Mouse (Mus musculus) lung, postnatal 14 days (tissue): ENCODE results near the gene Swap70.
A peak's percentile ranks its signal among the peaks of the same experiment; 100 is the strongest.

Experiments
- DNase-seq: peaks from one replicate; pipeline ENCODE4 v3.0.0; 2021

Swap70 gene

DNA sequence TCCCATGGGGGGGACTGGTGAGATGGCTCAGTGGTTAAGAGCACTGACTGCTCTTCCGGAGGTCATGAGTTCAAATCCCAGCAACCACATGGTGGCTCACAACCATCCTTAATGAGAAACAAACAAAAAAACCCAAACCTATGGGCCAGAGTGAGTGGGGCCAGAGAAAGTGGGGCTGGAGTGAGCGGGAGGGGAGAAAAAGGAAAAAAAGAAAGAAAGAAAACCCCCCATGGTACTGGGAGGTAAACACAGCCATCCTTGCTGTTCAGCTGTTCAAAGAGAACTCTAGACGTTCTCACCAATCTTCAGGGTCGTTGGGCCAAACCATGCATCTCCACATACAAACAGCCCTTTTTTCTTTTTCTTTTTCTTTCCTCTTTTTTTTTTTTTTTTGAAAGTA, 18.1 kb downstream of the Swap70 start:
- no peak for DNase-seq

DNA sequence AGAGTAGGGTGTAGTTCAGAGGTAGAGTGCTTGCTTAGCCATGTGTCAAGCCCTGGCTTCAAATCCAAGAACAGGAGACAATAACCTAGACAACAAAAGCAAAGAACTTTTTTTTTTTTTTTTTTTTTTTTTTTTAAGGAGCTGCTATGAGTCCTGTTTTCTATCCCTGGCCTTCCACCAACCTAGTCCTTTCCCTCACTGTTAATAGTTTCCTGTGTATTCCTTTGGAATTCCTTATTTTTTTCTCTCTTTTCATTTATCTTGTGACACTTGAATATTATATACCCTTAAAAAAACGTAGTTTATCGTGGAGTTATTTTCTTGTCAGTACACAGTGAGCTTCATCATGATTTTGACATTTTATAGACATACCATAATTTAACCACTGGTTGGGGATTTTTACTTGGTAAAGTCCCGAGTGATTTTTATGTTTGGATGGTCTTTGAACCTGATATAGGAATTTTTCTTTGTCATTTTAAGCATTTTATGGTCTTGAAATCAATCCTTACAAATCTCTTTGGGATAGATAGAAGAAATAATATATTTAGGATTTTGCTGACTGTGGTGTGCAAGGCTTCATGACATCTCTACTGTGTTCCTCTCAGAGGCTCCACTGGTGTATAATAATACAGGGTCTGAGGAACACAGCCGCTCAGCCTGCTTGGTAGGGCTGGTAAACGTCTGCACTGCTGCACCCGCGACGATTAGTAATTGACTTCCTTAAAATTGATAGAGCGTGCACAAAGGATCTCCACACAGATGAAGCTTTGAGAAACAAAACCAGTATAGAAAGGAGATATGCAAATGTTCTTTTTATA, 20.2 kb downstream of the Swap70 start:
- no peak for DNase-seq

DNA sequence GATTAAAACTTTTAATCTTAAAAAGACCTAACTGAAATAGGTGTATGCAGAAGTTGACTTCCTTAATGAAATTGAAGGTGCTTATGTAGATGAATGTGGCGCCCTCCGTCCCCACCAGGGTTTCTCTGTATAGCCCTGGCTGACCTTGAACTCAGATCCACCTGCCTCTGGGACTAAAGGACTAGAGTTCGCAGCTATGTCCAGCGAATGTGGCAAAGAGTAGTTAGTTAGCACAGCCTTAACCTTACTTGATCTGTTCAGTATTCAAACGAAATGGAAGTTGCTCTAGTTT, 20.7 kb downstream of the Swap70 start:
- no peak for DNase-seq

DNA sequence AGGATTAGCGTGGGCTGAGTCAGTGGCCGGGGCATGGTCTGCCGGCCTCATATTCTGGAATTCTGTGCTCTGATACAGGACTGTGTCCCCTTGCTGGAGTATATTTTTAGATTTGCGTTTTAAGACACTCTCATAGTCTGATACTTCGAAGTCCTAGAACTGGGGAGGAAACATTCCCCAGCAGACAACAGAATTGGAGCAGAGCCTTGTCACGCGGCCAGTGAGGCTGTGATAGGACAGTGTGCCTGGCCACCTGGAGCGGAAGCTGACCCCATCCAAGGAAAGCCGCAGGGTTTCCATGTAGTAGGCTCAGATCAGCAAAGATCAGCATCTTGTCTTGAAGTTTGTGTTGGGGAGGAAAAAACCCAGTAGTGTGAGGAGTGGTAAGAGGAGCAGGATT, 23.6 kb downstream of the Swap70 start:
- no peak for DNase-seq

DNA sequence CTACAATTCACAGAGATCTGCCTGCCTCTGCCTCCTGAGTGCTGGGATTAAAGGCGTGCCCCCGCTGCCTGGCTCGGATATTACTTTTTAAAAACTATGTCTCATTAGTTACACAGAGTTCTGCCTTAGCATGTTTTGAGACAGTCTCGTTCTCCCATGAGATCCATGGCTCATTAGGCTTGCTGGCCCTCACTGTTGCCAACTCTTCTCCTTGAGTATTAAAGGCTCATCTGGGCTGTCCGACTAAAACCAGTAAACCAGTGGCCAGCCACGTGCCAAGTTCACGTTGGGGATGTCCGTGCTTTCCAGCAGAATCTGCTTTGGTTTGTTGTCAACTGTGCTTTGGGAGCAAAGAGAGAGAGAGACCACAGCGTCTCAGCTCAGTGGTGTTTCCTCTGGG, 25.0 kb downstream of the Swap70 start:
- DNase-seq: no peak

DNA sequence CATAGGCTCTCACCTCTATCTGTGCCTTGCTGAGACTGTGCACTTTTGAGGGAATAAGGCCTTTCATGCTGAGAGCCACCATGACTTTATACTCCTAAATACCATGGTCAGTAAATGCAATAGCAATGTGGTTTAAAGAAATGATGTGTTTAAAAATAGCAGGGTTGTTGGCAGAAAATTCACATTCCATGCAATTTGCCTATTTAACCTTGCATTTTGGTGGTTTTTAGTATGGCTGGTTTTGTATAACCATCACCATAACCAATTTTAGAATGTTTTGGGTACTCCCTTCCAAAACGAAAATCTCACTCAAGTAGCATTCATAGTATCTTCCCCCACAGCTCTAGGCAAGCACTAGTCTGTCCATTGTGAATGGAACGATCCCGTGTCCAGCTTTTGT, 26.3 kb downstream of the Swap70 start:
- no peak for DNase-seq

DNA sequence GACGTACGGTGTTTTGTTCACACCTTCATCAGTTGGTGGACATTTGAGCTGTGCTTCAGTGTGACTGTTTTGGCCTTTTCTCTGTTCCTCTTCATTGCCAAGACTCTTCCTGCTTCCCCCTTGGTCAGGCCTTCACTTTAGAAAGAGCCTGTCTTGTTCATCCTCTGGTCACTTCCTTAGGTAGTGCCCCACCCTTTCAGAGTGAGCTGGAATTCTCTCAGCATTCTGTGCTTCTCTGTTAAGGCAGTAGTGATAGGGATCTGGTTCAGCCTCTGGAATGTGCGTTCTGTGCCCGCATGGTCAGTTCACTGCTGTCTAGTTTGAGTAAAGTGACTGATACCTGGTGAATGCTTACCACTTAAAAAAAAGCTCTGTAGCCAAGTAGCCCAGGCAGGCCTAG, 27.2 kb downstream of the Swap70 start:
- DNase-seq: no peak

DNA sequence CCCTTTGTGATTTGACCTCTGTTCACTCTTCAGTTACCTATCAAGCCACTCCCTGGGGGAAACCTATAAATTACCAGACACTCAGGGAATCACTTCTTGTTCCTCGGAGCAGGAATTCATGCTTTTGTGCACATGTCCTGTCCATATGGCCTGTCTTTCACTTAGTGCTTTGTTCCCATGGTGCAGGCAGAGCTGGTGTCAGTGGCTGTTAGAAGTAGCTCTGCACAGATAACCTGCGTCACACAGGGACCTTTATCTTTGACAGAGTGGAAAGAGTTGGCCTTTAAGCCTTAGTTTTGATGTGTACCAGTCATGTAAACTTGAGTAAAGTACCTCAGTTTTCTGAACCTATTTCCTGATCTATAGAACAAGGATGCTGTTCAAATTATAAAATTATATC, 32.4 kb downstream of the Swap70 start:
- no peak for DNase-seq

DNA sequence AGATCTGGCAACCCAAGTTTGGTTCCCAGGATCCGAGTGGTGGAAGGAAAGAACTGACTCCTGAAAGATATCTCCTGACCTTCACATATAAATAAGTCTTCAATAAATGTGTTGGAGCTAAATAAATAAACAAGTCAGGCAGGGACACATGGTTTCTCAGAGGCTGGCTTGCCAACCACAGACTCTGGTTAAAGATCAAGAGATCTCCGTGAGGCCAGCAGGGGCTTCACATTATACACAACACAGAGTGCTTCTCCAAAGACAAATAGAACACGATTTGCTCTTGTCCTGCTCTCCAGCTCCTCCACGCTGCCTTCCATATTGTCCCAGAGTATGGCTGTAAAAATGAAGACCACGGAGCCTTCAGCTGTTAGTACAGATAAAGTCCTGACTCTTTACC, 32.9 kb downstream of the Swap70 start:
- DNase-seq: no peak

DNA sequence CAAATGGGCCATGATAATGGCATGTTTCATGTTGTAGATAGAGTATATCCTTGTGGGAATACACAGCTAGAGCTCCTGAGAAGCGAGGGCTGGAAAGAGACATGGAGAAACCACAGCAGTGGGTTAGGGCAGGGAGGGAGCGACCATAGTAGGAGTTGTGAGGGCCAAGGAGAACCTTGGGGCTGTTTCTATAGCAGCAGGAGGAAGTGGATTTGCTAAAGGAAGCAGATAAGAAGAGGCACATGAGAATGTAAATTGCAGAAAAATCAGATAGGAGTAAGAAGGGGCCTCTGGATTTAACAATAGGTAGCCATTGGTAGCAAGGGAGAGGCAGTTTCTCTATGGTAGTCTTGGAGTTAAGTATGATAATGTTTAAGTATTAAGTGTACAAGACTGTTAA, 35.5 kb downstream of the Swap70 start:
- no peak for DNase-seq

DNA sequence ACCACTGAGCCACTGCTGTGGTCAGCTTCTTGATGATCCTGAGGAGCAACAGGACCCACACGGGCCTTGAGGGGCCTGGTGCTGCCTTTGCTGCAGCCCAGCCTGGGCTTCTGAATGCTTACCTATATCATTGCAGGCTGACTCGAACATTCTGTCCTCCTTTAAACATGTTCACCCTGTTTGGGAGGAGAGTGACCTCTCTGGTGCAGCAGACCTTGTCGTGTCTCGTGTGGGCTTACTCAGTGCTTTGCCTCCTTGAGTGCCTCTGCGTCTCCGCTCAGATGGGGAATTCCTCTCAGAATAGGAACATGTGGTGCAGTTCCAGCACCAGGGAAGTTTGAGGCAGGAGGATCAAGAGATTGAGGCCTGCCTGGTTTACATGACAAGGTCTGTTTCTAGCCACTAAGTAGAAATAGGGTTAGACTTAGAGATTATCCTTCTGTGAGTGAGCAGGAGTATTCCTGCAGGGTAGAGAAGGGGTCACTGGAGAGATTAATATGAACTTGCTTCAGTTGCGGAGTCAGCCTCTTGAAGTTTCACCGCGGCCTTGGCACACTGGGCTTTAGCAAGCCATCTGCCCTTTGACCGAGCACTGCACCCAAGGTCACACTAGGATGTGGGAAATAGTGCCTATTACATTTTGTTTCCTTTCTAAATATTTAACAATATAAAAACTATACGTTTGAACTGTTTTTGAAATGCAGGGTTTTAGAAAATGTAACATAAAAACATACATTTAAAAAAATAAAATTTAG, 36.9 kb downstream of the Swap70 start:
- DNase-seq: no peak

DNA sequence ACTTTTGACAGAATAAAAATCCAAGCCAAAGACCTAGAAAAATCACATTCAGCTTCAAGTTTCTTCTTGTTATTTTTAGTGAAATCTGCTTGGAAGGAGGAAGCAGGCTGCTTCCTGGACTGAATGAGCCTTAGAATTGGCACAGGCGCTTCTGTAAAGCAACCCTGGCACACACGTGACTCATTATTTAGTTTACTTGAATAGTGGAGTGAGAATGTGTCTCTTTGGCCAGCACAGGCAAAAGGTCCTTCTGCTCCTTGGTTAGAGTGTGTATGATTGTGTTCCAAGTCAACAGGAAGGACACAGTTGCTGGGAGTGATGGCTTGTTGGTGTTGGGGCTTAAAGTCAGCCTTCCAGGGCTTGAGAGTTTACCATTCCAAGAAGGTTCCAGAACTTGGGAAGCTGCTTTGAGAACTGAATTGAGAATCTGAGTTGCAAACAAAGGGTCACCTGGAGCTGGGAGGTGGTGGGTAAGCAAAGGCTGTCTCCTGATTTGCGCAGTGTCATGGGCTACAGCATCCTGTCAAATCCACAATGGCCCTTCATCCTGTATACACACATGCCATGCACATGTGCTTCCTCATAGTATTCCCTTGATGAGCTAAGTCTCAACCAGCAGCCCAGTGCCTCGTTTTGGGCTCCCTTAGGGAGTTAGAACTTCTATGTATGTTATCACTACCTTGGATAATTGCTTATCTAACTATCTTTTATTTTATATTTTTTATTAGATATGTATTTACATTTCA, 38.6 kb downstream of the Swap70 start:
- peak; percentile 69 for DNase-seq

DNA sequence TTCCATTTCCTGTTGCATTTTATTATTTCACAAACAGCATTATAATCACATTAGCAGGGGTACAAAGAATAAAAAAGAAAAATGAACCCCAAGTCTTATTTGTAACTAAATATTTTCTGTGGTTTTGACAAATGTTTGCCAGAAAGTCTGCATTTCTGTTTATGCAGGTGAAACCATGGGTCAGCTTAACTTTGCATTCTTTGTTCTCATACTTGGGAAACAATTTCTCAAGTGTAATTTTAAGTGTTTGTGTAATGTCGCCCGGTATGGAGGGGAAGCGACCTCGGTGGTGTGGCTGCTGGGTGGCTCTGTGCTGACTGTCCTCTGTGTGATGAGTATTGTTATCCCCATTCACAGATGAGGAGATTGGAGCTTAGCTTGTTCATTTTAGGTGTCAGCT, 40.3 kb downstream of the Swap70 start:
- no peak for DNase-seq

DNA sequence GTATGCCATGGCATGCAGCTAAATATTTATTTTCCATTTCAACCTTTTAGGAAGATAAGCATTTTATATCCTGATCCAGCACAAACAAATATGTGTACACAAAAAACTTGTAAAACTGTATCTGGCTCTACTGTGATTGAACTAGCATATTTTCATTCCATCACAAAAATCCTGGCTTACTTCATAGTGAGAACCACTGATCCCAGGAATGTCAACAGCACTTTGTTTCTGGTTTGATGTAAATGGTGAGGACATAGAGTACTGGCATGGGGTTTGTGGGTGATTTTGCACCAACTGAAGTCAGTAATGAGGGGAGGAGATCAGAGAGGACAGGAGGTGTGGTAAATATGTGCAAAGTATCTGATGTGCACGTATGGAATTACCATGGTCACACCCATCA, 41.1 kb downstream of the Swap70 start:
- DNase-seq: no peak

DNA sequence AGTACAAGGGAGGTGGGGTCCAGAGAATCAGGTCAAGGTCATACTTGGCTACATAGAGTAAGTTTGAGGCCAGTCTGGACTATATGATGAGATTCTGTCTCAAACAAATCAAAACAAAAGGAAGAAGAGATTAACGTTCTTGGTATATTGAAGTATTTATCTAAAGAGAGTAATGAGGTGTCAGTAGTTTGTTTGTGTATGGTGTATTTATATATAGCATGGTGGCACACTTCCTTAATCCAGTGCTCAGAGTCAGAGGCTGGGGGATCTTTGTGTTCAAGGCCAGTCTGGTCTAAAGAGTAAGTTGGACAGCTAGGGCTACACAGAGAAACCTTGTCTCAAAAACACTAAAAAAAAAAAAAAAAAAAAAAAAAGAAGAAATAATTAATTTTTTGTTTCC, 42.0 kb downstream of the Swap70 start:
- no peak for DNase-seq

DNA sequence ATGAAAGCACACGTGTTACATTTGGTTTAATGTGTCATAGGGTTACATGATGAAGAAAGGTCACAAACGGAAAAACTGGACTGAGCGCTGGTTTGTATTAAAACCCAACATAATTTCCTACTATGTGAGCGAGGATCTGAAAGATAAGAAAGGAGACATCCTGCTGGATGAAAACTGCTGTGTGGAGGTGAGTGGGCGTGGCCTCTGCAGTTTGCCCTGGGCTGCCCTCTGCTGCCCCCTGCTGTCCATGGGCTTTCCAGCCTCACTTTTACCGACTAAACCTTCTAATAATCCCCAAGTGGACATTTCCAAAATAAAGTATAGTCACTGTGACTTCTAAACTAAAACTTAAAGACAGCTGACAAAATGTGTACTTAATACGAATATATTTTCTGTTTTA, 44.3 kb downstream of the Swap70 start:
- DNase-seq: peak; percentile 96

DNA sequence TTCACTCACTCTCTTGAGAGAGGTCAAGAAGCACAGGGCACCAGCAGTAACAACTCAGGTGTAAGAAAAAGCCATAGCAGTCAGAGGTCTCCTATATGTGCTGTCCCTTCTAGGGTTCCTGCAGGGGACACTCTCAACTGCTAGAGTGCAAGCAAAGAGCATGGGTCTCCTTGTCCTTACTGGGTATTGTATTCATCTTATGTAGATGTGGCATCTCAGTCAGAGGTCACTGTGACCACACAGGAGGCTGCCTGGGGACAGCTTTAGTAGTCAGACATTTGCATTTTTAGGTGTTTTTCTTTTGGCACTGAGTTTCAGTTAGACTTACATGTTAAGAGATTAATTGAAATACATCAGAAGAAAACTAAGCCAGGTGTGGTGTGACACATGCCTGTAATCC, 45.5 kb downstream of the Swap70 start:
- no peak for DNase-seq

DNA sequence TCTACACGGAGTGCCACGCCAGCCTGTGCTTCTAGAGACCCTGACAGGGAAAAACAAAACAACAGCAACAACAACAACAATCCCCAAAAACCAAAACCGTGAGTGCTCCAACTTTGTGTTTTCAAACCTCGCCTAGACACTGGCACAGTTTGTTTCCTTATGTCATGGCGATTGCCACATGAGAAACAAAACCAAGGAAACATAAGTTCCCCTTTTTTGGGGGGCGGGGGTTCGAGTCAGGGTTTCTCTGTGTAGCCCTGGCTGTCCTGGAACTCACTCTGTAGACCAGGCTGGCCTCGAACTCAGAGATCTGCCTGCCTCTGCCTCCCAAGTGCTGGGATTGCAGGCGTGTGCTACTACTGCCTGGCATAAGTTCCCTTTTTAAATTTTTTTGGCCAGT, 46.5 kb downstream of the Swap70 start:
- DNase-seq: no peak

DNA sequence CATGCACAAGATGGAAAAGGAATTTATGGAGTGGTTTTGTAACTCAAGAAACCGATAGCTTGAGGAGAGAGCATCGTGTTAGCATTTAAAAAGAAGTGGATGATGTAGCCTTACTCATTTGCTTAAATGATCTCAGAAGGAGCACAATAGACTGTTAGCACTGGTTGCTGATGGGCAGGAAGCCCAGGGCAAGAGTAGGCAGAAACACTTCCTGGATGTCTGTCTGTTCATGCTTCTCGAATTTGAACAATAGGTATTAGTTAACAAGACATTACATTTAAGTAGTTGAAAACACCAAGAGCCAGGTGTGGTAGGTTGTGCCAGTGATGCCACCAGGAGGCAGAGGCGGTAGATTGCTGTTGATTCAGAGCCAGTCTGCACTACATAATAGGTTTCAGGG, 47.0 kb downstream of the Swap70 start:
- DNase-seq: no peak

DNA sequence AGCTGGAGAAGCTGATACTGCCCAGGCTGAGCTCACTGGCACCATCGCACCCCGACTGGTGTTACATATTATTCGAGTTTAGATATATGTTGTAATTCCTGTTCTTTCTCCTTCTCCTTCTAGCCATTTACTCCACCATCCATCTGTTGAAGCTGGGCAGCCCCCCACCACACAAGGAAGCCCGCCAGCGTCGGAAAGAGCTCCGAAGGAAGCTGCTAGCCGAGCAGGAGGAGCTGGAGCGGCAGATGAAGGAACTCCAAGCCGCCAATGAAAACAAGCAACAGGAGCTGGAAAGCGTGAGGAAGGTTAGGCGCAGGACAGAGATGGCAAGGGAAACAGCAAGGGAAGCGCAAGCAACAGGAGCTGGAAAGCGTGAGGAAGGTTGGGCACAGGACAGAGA, 48.3 kb downstream of the Swap70 start:
- no peak for DNase-seq

DNA sequence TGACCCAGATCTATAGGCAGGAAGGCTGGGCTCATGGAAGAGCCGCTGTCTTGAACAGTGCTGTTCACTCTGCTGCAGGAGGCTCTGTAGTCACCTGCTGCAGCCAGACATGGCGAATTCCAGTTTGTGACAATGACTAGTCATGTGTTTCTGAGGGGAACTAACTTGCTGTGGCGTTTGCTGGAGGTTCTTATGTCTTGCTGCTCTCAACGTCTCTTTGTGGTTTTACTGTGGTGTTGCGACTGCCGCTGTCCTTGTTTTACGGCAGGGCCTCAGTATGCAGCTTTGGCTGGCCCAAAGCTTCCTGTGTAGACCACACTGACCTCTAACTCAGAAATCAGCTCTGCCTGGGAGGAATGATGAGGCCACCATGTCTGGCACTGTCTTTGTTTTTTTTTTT, 48.9 kb downstream of the Swap70 start:
- no peak for DNase-seq

DNA sequence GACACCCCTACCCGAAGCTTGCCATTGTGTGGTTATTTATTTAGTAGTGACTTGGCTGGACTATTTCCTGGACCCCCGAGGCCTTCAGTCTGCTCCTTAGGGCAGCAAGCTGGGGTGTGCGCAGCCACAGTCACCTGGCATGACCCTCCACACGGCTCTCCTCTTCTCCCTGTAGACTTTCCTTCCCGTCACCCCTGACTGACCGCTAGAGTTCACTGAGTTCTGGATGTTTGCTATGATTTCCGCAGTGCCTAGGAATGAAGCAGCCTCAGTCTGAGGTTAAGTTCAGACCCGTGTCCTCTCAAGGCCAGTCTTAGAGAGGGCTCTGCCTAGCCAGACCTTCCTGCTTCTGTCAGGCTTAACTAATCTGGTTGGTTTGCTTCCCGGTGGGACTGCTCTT, 50.3 kb downstream of the Swap70 start:
- no peak for DNase-seq

DNA sequence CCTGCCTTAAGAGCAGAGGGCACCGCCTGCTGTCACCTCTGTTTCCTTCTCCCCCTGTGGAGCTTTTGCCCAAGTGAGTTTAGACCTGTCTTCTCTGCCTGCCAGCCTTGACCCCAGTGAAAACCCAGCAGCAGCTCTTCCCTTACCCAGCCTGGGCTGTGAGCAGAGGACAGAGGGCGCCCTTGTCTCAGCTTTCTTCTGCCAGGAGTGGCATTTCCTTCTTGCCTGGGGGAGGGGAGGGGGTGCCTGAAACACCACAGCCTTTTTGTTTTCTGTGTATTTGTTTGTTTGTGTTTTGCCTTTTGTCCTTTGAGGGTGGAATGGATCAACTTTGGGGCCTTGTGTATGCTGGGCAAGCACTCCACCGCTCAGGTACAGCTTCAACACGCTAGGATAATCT, 50.9 kb downstream of the Swap70 start:
- peak; percentile 36 for DNase-seq

DNA sequence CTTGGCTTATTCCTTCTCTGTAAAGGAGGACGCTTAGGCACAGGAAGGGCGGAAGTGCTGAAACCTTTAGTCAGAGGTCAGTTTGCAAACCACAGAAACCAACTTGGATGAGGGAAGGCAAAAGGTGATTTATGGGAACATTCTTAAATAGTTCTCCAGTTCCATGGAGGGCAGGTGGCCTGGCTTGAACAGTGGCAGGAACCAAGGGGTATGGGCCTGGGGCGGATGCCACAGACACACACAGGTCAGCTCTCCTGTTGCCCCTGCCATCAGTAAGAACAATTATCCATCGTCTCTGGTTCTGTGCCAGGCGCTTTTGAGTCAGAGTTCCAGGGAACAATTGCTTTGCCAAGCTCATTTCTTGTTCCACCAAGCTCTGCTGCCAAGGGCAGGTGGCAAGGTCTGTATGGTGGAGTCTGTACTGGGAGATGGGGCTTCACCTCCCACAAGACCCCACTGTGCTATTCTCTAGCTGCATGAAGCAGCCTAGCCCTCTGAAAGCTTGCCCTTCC, 56.3 kb downstream of the Swap70 start:
- no peak for DNase-seq
